Mouse (Mus musculus): ENCODE data around the gene Olfr545. TPM values are rescaled to one million over a fixed set of nuclear protein-coding genes. Genes with fewer than 3 reads are reported as not detected.

Gene Olfr545
- polyA plus RNA-seq, 1 experiment, result not detected

DNA sequence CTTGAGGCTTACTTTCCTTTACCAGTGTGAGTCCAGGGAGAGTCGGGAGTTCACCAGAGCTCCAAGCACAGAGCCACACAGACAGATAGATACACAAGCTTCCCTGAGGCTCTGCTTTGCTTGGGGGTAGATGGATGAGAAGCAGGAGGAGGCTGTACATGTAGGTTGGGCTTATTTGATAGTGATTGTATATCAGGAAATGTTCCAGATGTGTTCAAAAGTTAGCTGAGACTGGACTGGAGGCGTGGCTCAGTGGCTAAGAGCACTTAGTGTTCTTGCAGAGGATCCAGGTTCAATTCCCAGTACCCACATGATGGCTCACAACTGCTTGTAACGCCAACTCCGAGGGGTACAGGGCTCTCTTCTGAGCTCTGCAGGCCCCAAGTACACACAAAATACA lies 20.9 kb downstream of the Olfr545 start:
- Histone ChIP-seq H3K4me3 (replicated peaks; ENCODE audit: insufficient read depth, low read depth, low read length) (no peak overlapping the region), H3K4me1 (ENCODE audit: control insufficient read depth, insufficient read depth, low read length) (no peaks in the 10 kb centered on the region), H3K27me3 (ENCODE audit: control insufficient read depth, insufficient read depth, low read length) (no peaks in the 10 kb centered on the region), H3K27ac (ENCODE audit: insufficient read depth, low read length) (no peak overlapping the region)
- TF ChIP-seq POLR2A (IDR thresholded peaks at IDR 0.05; ENCODE audit: borderline replicate concordance, insufficient read depth, low read length), result no peak
- no peak for TF ChIP-seq CTCF (IDR thresholded peaks at IDR 0.05; ENCODE audit: borderline replicate concordance, insufficient read depth, low read depth, low read length)
- no peak for DNase-seq
- 90% methylated on average over 4 of the region's 4 CpGs for WGBS

DNA sequence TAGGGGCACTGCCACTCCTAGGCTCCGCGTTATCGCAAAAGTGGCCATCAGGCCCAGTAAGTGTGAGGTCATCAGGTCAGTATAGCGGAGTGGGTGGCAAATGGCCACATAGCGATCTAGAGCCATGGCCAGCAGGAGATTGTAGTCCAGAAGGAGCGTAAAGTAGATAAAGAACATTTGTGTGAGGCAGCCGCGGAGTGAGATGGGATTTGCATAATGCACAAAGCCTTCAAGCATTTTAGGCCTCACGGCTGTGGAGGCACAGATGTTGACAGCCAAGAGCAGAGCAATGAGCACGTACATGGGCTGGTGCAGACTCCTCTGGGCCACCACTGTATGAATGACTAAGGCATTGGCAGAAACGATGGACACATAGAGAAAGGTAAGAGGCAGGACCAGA lies 22.0 kb downstream of the Olfr545 start:
- no peak for DNase-seq
- Histone ChIP-seq H3K4me1 (ENCODE audit: control insufficient read depth, insufficient read depth, low read length) (no peaks in the 10 kb centered on the region), H3K27me3 (ENCODE audit: control insufficient read depth, insufficient read depth, low read length) (no peaks in the 10 kb centered on the region), H3K27ac (ENCODE audit: insufficient read depth, low read length) (no peak overlapping the region), H3K4me3 (replicated peaks; ENCODE audit: insufficient read depth, low read depth, low read length) (no peak overlapping the region)
- TF ChIP-seq CTCF (IDR thresholded peaks at IDR 0.05; ENCODE audit: borderline replicate concordance, insufficient read depth, low read depth, low read length) (no peak), POLR2A (IDR thresholded peaks at IDR 0.05; ENCODE audit: borderline replicate concordance, insufficient read depth, low read length) (no peak)
- 82% methylated on average over 11 of the region's 11 CpGs for WGBS

DNA sequence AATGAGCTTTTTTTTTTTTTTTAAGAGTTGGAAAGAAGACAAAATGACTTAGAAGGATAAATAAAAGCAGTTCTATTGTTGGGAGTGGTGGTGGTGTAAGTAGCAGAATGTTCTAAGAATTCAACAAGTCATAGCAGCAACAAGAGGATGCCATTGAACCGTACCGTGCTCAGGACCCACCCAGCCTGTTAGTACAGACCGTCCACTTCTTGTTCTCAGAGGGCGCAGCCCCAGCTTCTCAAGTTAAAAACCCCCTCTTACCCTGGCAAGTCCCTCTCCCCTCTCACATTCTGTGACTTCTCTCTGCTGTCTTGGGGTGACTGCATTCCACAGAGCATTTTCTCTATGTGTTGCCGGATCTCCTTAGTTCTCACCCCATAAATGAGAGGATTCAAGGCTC lies 22.8 kb downstream of the Olfr545 start:
- Histone ChIP-seq H3K27ac (ENCODE audit: insufficient read depth, low read length) (no peak overlapping the region), H3K4me3 (replicated peaks; ENCODE audit: insufficient read depth, low read depth, low read length) (no peak overlapping the region), H3K4me1 (ENCODE audit: control insufficient read depth, insufficient read depth, low read length) (no peaks in the 10 kb centered on the region), H3K27me3 (ENCODE audit: control insufficient read depth, insufficient read depth, low read length) (no peaks in the 10 kb centered on the region)
- 97% methylated on average over 5 of the region's 5 CpGs for WGBS
- TF ChIP-seq POLR2A (IDR thresholded peaks at IDR 0.05; ENCODE audit: borderline replicate concordance, insufficient read depth, low read length) (no peak), CTCF (IDR thresholded peaks at IDR 0.05; ENCODE audit: borderline replicate concordance, insufficient read depth, low read depth, low read length) (no peak)
- DNase-seq, result no peak

DNA sequence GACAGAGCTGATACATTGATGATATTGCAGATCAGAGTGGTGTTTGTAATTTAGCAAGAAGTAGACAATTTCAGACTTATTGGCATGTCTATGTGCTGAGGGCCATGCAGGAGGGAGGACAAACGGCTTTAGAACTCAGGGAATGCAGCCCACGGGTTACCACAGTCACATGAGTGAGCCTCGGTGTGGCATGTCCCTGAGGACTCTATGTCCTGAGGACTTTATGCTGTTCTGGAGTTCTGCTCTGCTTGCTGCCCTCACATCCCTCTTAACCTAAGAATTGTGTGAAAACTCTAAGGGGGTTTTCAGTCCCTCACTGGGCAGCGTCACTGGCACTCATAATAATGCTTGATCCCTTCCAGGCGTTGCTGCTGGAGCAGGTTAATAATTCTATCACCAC lies 26.7 kb downstream of the Olfr545 start:
- TF ChIP-seq CTCF (IDR thresholded peaks at IDR 0.05; ENCODE audit: borderline replicate concordance, insufficient read depth, low read depth, low read length), result no peak
- no peak for TF ChIP-seq POLR2A (IDR thresholded peaks at IDR 0.05; ENCODE audit: borderline replicate concordance, insufficient read depth, low read length)
- WGBS, result 57% methylated on average over 5 of the region's 5 CpGs

DNA sequence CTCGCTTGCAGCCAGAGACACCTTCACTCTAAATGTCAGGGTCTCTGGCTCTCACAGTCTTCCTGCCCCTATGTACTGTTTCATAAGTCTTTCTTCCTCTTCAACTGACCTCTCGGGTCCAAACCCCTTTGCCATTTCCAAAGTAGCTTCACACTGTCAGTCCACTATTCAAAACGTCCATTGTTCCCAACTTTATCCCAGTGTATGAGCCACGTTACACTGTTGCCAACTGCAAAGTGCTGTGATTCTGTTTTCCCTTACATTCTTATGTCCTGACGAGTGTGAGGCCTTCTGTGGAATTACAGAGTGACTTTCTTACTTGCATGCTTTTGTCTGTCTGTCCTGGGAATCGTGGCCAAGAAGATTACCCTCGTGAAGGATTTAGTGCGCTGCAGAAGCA lies 31.8 kb downstream of the Olfr545 start:
- DNase-seq, result no peak
- Histone ChIP-seq H3K27me3 (ENCODE audit: control insufficient read depth, insufficient read depth, low read length) (no peaks in the 10 kb centered on the region), H3K4me3 (replicated peaks; ENCODE audit: insufficient read depth, low read depth, low read length) (no peak overlapping the region), H3K27ac (ENCODE audit: insufficient read depth, low read length) (no peak overlapping the region), H3K4me1 (ENCODE audit: control insufficient read depth, insufficient read depth, low read length) (no peaks in the 10 kb centered on the region)
- TF ChIP-seq CTCF (IDR thresholded peaks at IDR 0.05; ENCODE audit: borderline replicate concordance, insufficient read depth, low read depth, low read length) (no peak), POLR2A (IDR thresholded peaks at IDR 0.05; ENCODE audit: borderline replicate concordance, insufficient read depth, low read length) (no peak)
- 85% methylated on average over 8 of the region's 8 CpGs for WGBS

More for the DNA sequence above, 26.7 kb downstream of the Olfr545 start:
- Histone ChIP-seq H3K4me3 (replicated peaks; ENCODE audit: insufficient read depth, low read depth, low read length) (no peak overlapping the region), H3K27ac (ENCODE audit: insufficient read depth, low read length) (no peak overlapping the region), H3K4me1 (ENCODE audit: control insufficient read depth, insufficient read depth, low read length) (no peaks in the 10 kb centered on the region), H3K27me3 (ENCODE audit: control insufficient read depth, insufficient read depth, low read length) (no peaks in the 10 kb centered on the region)
- no peak for DNase-seq

DNA sequence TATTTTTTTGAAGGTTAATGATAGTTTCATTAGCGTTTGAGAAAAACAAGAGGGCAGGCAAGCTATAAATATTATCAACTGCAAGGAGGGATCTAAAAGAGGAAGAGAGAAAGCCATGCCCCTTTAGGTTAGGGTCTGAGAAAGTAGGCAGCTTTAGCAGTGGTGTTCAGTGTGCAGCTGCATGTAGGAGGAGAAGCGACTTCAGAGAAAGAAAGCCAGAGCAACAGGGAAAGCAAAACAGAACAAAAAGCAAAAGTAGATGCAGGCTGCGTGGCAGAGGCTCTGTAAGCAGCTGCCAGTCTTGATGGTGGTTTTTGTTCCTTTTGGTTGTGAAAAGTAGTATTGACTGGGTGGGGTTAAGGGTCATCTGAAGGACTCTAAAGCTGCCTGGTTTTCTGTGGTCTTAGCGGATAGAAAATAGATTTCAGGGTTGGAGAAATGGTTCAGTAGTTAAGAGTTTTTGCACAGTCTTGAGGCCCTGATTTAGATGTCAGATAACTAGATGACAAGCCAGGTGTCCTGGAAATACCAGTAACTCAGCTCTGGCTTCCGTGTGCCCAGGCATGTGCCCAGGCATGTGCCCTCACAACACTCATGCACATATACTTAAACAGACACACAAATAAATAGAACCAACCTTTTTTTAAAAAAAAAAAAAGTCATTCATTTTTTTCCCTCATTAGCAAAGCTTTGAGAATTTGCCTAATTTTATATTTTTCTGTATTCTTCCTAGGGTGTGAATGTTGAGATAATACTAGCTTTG lies 40.6 kb downstream of the Olfr545 start:
- no peak for TF ChIP-seq CTCF (IDR thresholded peaks at IDR 0.05; ENCODE audit: borderline replicate concordance, insufficient read depth, low read depth, low read length)
- no peak for TF ChIP-seq POLR2A (IDR thresholded peaks at IDR 0.05; ENCODE audit: borderline replicate concordance, insufficient read depth, low read length)
- Histone ChIP-seq H3K4me3 (replicated peaks; ENCODE audit: insufficient read depth, low read depth, low read length) (no peak overlapping the region), H3K27me3 (ENCODE audit: control insufficient read depth, insufficient read depth, low read length) (no peaks in the 10 kb centered on the region), H3K27ac (ENCODE audit: insufficient read depth, low read length) (no peak overlapping the region), H3K4me1 (ENCODE audit: control insufficient read depth, insufficient read depth, low read length) (no peaks in the 10 kb centered on the region)
- WGBS, result 89% methylated on average over 5 of the region's 5 CpGs
- DNase-seq, result no peak

DNA sequence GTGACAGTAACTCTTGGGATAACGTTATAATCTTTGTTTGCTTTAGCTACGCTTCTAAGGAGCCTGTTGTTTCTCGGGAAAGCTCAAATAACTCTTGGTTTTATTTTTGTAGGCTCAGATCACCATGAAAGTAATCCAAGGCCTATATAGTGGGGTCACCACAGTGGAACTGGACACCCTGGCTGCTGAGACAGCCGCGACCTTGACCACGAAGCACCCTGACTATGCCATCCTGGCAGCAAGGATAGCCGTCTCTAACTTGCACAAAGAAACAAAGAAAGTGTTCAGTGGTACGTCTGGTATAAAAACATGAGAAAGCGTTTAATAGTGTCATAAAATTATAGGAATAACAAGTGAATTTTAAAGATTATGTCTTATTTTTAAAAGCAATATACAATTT lies 52.9 kb downstream of the Olfr545 start:
- H3K4me1 ChIP-seq (ENCODE audit: control insufficient read depth, insufficient read depth, low read length), result no peaks in the 10 kb centered on the region
- no peak overlapping the region for H3K27ac ChIP-seq (ENCODE audit: insufficient read depth, low read length)
- no peak overlapping the region for H3K4me3 ChIP-seq (replicated peaks; ENCODE audit: insufficient read depth, low read depth, low read length)
- TF ChIP-seq CTCF (IDR thresholded peaks at IDR 0.05; ENCODE audit: borderline replicate concordance, insufficient read depth, low read depth, low read length), result no peak
- TF ChIP-seq POLR2A (IDR thresholded peaks at IDR 0.05; ENCODE audit: borderline replicate concordance, insufficient read depth, low read length), result no peak
- DNase-seq, result no peak
- WGBS, result 96% methylated on average over 9 of the region's 9 CpGs
- no peaks in the 10 kb centered on the region for H3K27me3 ChIP-seq (ENCODE audit: control insufficient read depth, insufficient read depth, low read length)

DNA sequence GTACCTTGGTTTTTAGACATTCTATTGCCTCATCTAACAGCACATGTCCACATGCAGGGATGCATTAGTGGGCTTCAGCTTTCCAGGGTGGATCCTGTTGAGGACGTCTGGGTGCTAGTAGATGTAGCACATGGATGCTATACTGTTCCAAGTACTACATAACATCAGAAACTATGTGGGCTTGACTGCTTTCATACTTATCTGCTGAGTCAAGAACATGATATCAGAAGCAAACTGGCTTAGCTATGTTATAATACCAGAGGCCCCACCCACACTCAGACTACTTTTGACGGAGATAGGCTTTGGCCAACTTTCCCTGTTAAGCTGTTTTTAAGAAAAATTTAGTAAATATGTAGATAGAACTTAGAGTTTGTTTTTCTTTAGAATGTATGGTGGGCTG lies 55.1 kb downstream of the Olfr545 start:
- no peak overlapping the region for H3K27ac ChIP-seq (ENCODE audit: insufficient read depth, low read length)
- 86% methylated on average over 2 of the region's 2 CpGs for WGBS
- H3K4me1 ChIP-seq (ENCODE audit: control insufficient read depth, insufficient read depth, low read length), result no peaks in the 10 kb centered on the region
- no peak overlapping the region for H3K4me3 ChIP-seq (replicated peaks; ENCODE audit: insufficient read depth, low read depth, low read length)
- DNase-seq, result no peak
- H3K27me3 ChIP-seq (ENCODE audit: control insufficient read depth, insufficient read depth, low read length), result no peaks in the 10 kb centered on the region
- TF ChIP-seq CTCF (IDR thresholded peaks at IDR 0.05; ENCODE audit: borderline replicate concordance, insufficient read depth, low read depth, low read length), result no peak
- TF ChIP-seq POLR2A (IDR thresholded peaks at IDR 0.05; ENCODE audit: borderline replicate concordance, insufficient read depth, low read length), result no peak
